Mouse (Mus musculus) kidney, adult 2 months (tissue): Measurements from ENCODE around the gene Ntf3.

Experiments used
- CTCF ChIP-seq: fragments of 200-500 bp; conservative IDR thresholded peaks from 2 replicates; pipeline ENCODE4 v1.5.1; 2011; ENCODE audit warnings: low read depth, mild to moderate bottlenecking, control low read depth, low read length, moderate library complexity, mixed read lengths; ENCODE audit not compliant: insufficient read depth, insufficient read length
- POLR2A ChIP-seq: fragments of 200-500 bp; IDR thresholded peaks from one replicate; pipeline ENCODE4 v1.6.1; 2011; ENCODE audit warnings: low read depth, low read length, control low read depth

DNA sequence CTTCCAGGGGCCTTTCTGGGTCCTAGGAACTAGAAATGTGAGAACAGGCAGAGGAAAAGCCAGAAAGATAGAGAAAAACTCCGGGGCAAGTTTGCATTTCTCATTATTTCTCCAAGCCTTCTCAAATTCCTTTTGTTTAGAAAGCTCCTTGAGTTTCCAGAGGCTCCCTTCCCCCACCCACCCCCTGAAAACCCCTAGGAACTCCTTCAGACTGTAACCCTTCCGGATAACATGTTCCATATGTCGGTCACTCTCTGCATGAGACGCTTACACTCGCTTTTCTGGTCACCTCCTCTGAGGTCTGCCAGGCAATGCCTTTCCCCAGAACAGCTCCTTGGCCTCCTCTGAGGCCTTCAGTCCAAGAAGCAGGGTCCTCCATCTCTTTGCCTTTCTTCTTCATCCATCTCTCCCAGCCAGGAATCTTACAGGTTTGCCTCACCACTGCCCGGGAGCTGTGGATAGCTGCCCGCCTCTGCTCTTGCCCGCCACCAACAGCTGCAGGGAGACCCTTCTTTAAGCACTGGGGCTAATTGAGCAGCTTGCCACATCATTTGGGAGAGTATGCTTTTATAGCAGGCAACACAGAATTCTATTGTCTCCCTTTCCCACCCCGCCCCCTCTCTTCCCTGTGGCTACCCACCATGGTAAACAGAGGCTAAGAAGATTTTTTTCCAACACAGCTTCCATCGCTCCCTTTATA, 51.6 kb downstream of the Ntf3 start:
- TF ChIP-seq POLR2A = no peak
- TF ChIP-seq CTCF = no peak
